Mouse (Mus musculus) heart, postnatal 25 days (tissue): Measurements from ENCODE around the gene Depdc1a. TPM values are rescaled to one million over a fixed set of nuclear protein-coding genes. Genes with fewer than 3 reads are reported as not detected.
"Not testable (repeated sequence)": the region's sequence is repeated elsewhere in the genome, so short reads cannot be mapped to it uniquely, and the experiment has no call there.

ENCODE experiments used
- DNase-seq: peaks from one replicate; pipeline ENCODE4 v3.0.0; 2022; ENCODE audit warnings: low spot score
- intact Hi-C: fragments of 180-260 bp; cut with DNase I; formaldehyde crosslinking; loops from one replicate; pipeline ENCODE4 v1.15.1; 2025
- total RNA-seq, 2 experiments: library from RNA; stranded (reverse); gene quantifications; 2 replicates each; pipeline ENCODE4 v1.2.3; 2021

Depdc1a gene
- total RNA-seq, result under 1 TPM; 0.29 to 0.39 TPM

DNA sequence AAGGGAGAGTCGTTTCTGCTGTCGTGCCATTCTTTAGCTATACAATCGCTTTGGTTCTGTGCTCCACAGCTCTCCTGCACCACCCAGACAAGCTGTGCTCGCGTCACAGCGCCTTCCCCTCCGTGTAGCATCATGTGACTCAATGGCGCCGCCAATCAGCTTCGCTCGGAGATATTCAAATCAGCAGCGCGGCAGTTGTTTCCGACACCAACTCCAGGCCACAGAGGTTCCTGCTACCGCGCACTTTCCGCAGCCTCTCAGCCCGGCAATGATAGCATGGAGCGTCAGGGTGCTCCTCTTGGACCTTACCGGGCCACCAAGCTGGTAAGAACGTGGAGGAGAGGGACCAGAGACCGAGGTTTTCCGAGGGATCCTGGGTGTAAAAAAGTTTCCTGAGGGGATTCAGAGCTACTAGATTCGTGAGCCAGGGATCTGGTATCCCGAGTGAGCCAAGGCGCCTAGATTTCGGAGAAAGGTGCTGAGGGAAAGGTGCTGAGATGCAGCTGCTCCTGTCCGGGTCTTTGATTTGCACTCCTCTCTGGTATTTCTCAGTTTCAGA lies at the start of gene Depdc1a:
TSS of gene Depdc1a (plus strand) at position 191 of the 559 bp plus-strand sequence.
- peak; percentile 83 for DNase-seq
- intact Hi-C loops, result no loop called here

GRCm38 (mm10) chr3:159470059-159470458 lies 25.2 kb upstream of the Depdc1a start:
- intact Hi-C loops, result no loop called here
- no peak for DNase-seq

- DNase-seq, result no peak
These were observed 19.8 kb upstream of the Depdc1a start for GRCm38 (mm10) chr3:159475465-159475864.

DNA sequence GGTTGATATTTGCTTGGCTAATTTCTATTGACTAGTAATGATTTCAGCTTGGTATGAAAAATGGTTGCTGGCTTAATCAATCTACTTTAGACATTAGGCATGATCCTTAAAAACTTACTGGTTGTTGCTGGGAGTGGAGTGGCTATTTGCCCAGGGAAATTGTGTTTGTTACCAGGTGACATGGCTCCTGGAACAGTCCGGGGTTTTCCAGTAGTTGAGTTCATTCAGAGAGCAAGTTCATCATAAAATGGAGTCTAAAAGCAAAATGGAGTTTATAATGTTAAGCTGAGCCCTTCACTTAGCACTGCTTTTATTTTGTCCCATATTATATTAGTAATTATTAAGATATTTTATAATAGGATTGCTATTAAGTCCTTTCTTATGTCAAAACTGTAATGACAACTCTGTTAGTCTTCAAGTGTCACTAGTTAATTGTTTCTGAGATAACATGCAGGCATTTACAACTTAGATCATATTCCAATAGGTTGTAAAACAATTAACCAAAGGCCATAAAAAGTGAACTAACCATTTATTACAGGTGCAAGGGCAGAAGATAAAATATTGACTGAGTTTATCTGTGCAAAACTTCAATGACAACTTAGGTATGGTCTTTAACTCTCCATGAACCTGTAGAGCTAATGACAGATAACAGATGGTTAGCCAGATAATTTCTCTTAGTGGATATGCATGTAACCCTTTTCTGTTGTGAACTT lies 17.8 kb upstream of the Depdc1a start:
- intact Hi-C loops, result no loop called here

More at GRCm38 (mm10) chr3:159475465-159475864, 19.8 kb upstream of the Depdc1a start:
- intact Hi-C loops, result no loop called here

DNA sequence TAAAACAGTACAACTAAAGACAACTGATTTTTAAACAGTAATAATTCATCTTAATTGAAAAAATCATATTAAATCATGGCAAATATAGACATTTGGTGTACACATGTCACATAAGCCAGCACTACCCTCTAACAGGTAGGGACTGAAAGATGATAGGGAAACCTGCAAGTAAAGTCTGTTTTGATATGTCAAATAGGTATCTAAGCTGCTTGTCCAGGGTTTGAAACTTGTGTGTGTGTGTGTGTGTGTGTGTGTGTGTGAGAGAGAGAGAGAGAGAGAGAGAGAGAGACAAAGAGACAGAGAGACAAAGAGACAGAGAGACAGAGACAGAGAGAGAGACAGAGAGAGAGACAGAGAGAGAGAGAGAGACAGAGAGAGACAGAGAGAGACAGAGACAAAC lies 524 bp upstream of the Depdc1a start:
- intact Hi-C loops, result not testable (repeated sequence)

More for the DNA sequence above, 17.8 kb upstream of the Depdc1a start:
- DNase-seq, result no peak

DNA sequence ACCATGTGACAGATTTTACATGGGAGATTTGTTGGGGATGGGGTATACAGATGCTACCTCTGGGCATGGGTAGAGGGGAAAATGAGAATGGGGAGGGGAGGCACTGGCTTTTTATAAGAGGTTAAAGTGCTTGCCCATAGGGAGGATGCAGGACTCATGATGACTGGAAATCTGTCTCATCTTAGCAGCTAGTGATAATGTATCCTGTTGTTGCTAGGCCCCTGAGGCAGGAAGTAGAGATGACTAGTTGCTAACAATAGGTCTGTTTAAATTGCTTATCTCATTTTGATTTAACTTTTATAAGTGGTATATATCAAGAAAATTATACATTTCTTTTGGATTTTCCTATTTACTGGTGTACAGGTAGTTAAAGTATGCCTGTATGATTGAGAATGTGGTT lies 13.7 kb downstream of the Depdc1a start:
- DNase-seq, result no peak
- intact Hi-C loops, result no loop called here

More for the DNA sequence above, 524 bp upstream of the Depdc1a start:
- not testable (repeated sequence) for DNase-seq

GRCm38 (mm10) chr3:159528563-159528962 lies 33.3 kb downstream of the Depdc1a start:
- intact Hi-C loops, result no loop called here

GRCm38 (mm10) chr3:159548303-159548702 lies 53.1 kb downstream of the Depdc1a start:
- intact Hi-C loops, result loop anchor here (5.0 kb wide), 1 partner anchor 1171 kb away; no protein-coding TSS in a partner anchor
- no peak for DNase-seq

More at GRCm38 (mm10) chr3:159528563-159528962, 33.3 kb downstream of the Depdc1a start:
- no peak for DNase-seq

- DNase-seq, result no peak
- intact Hi-C loops, result no loop called here
These were observed 55.0 kb downstream of the Depdc1a start for GRCm38 (mm10) chr3:159550224-159550623.

Other genes starting within 250 kb of the Depdc1a start
- not detected for gene Rpe65, start 103.7 kb downstream of the Depdc1a start, total RNA-seq